Mouse (Mus musculus) C2C12 (cell line): ENCODE data around the gene Foxf2. TPM values are rescaled to one million over a fixed set of nuclear protein-coding genes. Genes with fewer than 3 reads are reported as not detected.

ENCODE experiments used
- H3K27me3 ChIP-seq: one replicate; pipeline ENCODE4 v1.6.1; 2011; ENCODE audit not compliant: control insufficient read depth, insufficient read depth, insufficient read length
- H3K36me3 ChIP-seq: one replicate; pipeline ENCODE4 v1.6.1; 2011; ENCODE audit not compliant: control insufficient read depth, insufficient read depth
- H3K4me3 ChIP-seq: one replicate; pipeline ENCODE4 v1.5.1; 2011; ENCODE audit warnings: mild to moderate bottlenecking, control low read depth; ENCODE audit not compliant: poor library complexity, insufficient read depth, severe bottlenecking
- H3K79me2 ChIP-seq: one replicate; pipeline ENCODE4 v1.6.1; 2011; ENCODE audit not compliant: control insufficient read depth, insufficient read depth
- H3K79me3 ChIP-seq: one replicate; pipeline ENCODE4 v1.6.1; 2011; ENCODE audit warnings: low read depth, control low read depth
- H3ac ChIP-seq: one replicate; pipeline ENCODE3; 2011; ENCODE audit warnings: low read depth; ENCODE audit not compliant: control insufficient read depth, insufficient read length
- CEBPB ChIP-seq: IDR thresholded peaks from one replicate; pipeline ENCODE4 v1.6.1; 2011; ENCODE audit warnings: low read depth, mild to moderate bottlenecking, control low read depth, moderate library complexity
- CTCF ChIP-seq: IDR thresholded peaks from one replicate; pipeline ENCODE4 v1.5.1; 2011; ENCODE audit not compliant: control insufficient read depth, insufficient read depth, insufficient read length
- FOSL1 ChIP-seq: IDR thresholded peaks from one replicate; pipeline ENCODE4 v1.8.0; 2011; ENCODE audit warnings: mild to moderate bottlenecking, low read length; ENCODE audit not compliant: poor library complexity, insufficient read depth, severe bottlenecking
- MAX ChIP-seq: IDR thresholded peaks from one replicate; pipeline ENCODE4 v1.6.1; 2011; ENCODE audit warnings: mild to moderate bottlenecking, control low read depth
- MYOD1 ChIP-seq: IDR thresholded peaks from one replicate; pipeline ENCODE4 v1.6.1; 2011; ENCODE audit warnings: low read depth; ENCODE audit not compliant: control insufficient read depth, insufficient read length
- MYOG ChIP-seq: IDR thresholded peaks from one replicate; pipeline ENCODE4 v1.6.1; 2011; ENCODE audit not compliant: control insufficient read depth, insufficient read length; ENCODE audit errors: extremely low read depth
- USF1 ChIP-seq: IDR thresholded peaks from one replicate; pipeline ENCODE4 v1.6.1; 2011; ENCODE audit warnings: low read depth, mild to moderate bottlenecking, control low read depth, moderate library complexity
- polyA plus RNA-seq: library from polyadenylated mRNA; unstranded; fragments of >200 nt; fragmentation: generic; extraction: Trizol; gene quantifications from one replicate; pipeline ENCODE4 v1.2.1, GENCODE M21; 2012; ENCODE audit warnings: missing spikeins

The Foxf2 gene
- polyA plus RNA-seq, 1 experiment: 11.3 TPM

DNA sequence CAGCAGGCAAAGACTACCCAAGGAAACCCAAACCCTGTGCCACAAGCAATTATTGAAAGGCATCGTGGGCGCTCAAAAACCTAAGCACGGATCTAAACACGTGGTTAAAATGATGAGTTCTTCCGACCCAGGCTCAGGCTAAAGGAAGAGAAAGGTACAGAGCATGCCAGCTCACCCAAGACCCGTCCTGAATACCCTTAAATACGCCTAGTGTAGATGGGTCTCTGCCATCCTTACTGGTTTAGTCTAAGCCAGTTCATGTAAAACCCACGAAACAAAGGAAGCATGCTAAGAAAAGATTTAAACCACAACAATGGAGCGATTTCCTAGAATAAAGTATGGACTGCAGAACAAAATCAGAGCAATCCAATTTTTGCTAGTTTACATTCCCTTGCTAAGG is 3.9 kb upstream of the Foxf2 start:
- Histone ChIP-seq H3K79me3 (peaks cover 4% of the 10 kb centered on the region), H3K79me2 (peaks cover 10% of the 10 kb centered on the region), H3ac (no peak overlapping the region), H3K27me3 (no peaks in the 10 kb centered on the region), H3K36me3 (no peaks in the 10 kb centered on the region), H3K4me3 (no peak overlapping the region)
- no peak for TF ChIP-seq FOSL1
- TF ChIP-seq USF1: no peak
- TF ChIP-seq MYOD1: no peak
- TF ChIP-seq MYOG: no peak
- TF ChIP-seq CEBPB: no peak
- TF ChIP-seq CTCF: no peak
- TF ChIP-seq MAX: no peak

DNA sequence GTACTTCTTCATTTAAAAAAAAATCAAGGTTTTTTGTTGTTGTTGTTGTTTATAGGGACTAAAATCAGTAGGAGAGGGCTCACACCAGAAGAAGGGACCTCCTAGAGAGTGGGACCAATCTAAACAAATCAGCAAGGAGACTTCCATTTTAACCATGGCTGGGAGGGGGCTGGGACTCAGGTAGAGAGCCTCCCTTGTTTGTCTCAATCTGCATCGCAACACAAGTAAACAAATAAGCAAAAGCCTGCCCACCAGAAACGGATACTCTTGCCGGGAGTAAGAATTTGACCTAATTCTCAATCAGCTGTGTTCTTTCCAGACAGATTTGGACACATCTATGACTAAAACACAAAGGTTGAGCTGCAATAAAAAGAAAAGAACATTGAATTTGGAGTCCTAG is 3.2 kb upstream of the Foxf2 start:
- TF ChIP-seq MYOG: no peak
- TF ChIP-seq FOSL1: no peak
- no peak for TF ChIP-seq USF1
- no peak for TF ChIP-seq MAX
- TF ChIP-seq CEBPB: no peak
- TF ChIP-seq MYOD1: no peak
- TF ChIP-seq CTCF: no peak
- Histone ChIP-seq H3K36me3 (no peaks in the 10 kb centered on the region), H3K27me3 (no peaks in the 10 kb centered on the region), H3K79me3 (peaks cover 9% of the 10 kb centered on the region), H3K4me3 (no peak overlapping the region), H3K79me2 (peaks cover 16% of the 10 kb centered on the region), H3ac (no peak overlapping the region)

DNA sequence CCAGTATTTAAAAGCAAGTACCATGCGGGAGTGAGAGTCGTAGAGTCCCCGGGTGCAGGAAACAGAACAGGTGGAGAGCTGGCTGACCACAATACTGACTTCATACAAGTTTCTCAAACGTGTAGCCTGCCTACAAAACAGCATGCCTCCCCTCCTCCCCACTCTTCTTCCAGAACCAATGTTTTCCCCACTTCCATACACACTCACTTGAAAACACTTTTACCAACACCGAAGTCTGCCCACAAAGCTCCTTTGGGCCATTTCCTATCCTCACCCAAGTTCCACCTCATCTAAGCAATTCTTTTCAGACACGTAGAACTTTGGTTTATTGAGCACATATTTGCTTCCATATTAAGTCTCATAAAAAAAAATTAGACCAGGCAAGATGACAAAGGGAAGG is 2.3 kb upstream of the Foxf2 start:
- no peak overlapping the region for H3ac ChIP-seq
- no peak overlapping the region for H3K4me3 ChIP-seq
- H3K79me3 ChIP-seq: peaks cover 16% of the 10 kb centered on the region

DNA sequence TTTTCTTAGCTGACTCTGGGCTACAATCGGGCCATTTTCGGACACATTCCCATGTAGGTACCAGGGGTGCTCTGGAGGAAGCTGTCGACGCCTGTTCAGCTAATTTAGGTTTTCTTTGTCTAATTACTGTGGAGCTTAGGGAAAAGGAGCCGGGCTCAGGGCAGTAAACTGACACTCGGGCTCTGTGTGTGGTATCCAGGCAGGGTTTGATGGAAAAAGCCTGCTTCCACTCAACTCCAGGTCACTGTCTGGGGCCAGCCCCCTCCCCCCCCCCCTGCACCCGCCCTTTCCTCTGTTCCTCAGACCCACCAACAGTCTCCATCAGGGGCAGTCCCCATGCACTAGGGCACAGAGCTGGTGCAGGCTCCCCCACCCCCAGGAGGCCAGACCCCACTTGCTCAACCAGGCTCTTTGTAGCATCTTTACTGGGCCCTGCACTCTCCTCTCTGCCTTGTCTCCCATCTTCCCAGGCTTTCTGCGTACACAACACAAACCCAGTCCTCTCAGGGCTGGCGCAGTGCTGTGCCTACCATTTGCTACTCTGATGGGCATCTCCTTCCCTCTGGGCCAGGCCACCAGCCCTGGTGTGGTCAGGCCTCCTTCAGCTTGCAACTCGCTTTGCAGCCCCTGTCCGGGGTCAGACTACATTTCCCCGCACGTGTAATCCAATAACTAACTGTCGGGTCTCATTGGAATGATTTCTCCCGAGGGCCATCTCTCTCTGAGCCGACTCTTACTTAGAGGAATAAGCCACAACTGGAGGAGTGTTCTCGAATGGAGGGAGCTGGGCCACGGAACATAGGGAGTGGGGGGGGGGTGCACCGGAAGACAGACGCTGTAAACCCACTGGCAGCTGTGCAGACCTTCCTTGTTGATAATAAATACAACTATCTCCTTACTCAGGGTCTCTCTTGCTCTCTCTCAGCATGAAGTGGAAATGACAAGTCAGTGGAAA is 1.4 kb upstream of the Foxf2 start:
- Histone ChIP-seq H3K36me3 (peaks cover 2% of the 10 kb centered on the region), H3ac (no peak overlapping the region), H3K79me2 (peaks cover 34% of the 10 kb centered on the region), H3K27me3 (no peaks in the 10 kb centered on the region), H3K79me3 (peaks cover 18% of the 10 kb centered on the region), H3K4me3 (no peak overlapping the region)
- no peak for TF ChIP-seq MAX
- no peak for TF ChIP-seq MYOG
- no peak for TF ChIP-seq FOSL1
- no peak for TF ChIP-seq USF1
- TF ChIP-seq MYOD1: no peak
- no peak for TF ChIP-seq CTCF
- TF ChIP-seq CEBPB: no peak

More for the DNA sequence above, 2.3 kb upstream of the Foxf2 start:
- Histone ChIP-seq H3K36me3 (no peaks in the 10 kb centered on the region), H3K27me3 (no peaks in the 10 kb centered on the region), H3K79me2 (peaks cover 25% of the 10 kb centered on the region)
- TF ChIP-seq MYOD1: no peak
- TF ChIP-seq CEBPB: no peak
- no peak for TF ChIP-seq USF1
- no peak for TF ChIP-seq CTCF
- no peak for TF ChIP-seq MYOG
- no peak for TF ChIP-seq FOSL1
- no peak for TF ChIP-seq MAX

- Histone ChIP-seq H3K79me2 (peaks cover 42% of the 10 kb centered on the region), H3K27me3 (no peaks in the 10 kb centered on the region), H3ac (peak overlapping the region; percentile 70), H3K4me3 (peak overlapping the region; percentile 63), H3K79me3 (peaks cover 24% of the 10 kb centered on the region), H3K36me3 (peaks cover 9% of the 10 kb centered on the region)
- TF ChIP-seq MAX: no peak
- no peak for TF ChIP-seq CEBPB
- TF ChIP-seq MYOD1: no peak
- no peak for TF ChIP-seq CTCF
- TF ChIP-seq USF1: no peak
- TF ChIP-seq FOSL1: no peak
- no peak for TF ChIP-seq MYOG
Observed at GRCm38 (mm10) chr13:31624966-31625332, 667 bp upstream of the Foxf2 start.
